Mouse (Mus musculus): ENCODE measurements around the gene Yy1. TPM values are rescaled to one million over a fixed set of nuclear protein-coding genes. Genes with fewer than 3 reads are reported as not detected.

Yy1 gene
- polyA plus RNA-seq (2017; shearing (Covaris generic)): 14.9 TPM

GRCm38 (mm10) chr12:108792546-108793452, at the start of gene Yy1:
Gene Yy1 (plus strand): TSS chr12:108792973.

GRCm38 (mm10) chr12:108835840-108836409, 43.2 kb downstream of the Yy1 start, which contains the start of the genes Slc25a29 and Slc25a47:
Gene Slc25a29 (minus strand): TSS chr12:108835883.
Gene Slc25a47 (plus strand): TSS chr12:108836046.

Other genes with a start within 250 kb of the Yy1 start
- gene Evl, start 238.3 kb upstream of the Yy1 start, polyA plus RNA-seq (2017; shearing (Covaris generic)): 562 TPM
- gene Degs2, start 90.7 kb upstream of the Yy1 start, polyA plus RNA-seq (2017; shearing (Covaris generic)): 1.8 TPM
- 7.5 TPM for gene Slc25a29, start 42.9 kb downstream of the Yy1 start, polyA plus RNA-seq (2017; shearing (Covaris generic))
- 1.5 TPM for gene Slc25a47, start 43.1 kb downstream of the Yy1 start, polyA plus RNA-seq (2017; shearing (Covaris generic))
- gene Wdr25, start 100.7 kb downstream of the Yy1 start, polyA plus RNA-seq (2017; shearing (Covaris generic)): 8.7 TPM
- gene Wars, start 101.2 kb downstream of the Yy1 start, polyA plus RNA-seq (2017; shearing (Covaris generic)): 36.1 TPM

Measured in naive thymus-derived CD4-positive, alpha-beta T cell, adult 5 months (primary cell).